Mouse (Mus musculus) MEL (cell line): ENCODE data around the gene Slc12a4. TPM values are rescaled to one million over a fixed set of nuclear protein-coding genes. Genes with fewer than 3 reads are reported as not detected.
A peak's percentile ranks its signal among the peaks of the same experiment; 100 is the strongest.
"Not testable (repeated sequence)": the region's sequence is repeated elsewhere in the genome, so short reads cannot be mapped to it uniquely, and the experiment has no call there.

Experiments
- DNase-seq: peaks from one replicate; pipeline ENCODE4 v3.0.0; 2011; ENCODE audit warnings: low read depth, low spot score
- H3K27ac ChIP-seq: 2 replicates; pipeline ENCODE4 v1.5.1; 2012; ENCODE audit warnings: low read depth, mild to moderate bottlenecking, control low read depth, low read length, moderate library complexity; ENCODE audit not compliant: control insufficient read depth
- H3K27me3 ChIP-seq, 2 experiments: fragments of 150-350 bp in 1 of 2; sonication (generic) in 1 of 2; 2 replicates each; pipeline ENCODE4 v1.6.1; 2012; ENCODE audit warnings: low read length in 2 of 2, mild to moderate bottlenecking in 2 of 2, improper control_type of control experiment in 1 of 2, moderate library complexity in 1 of 2; ENCODE audit not compliant: insufficient read depth in 2 of 2, control insufficient read depth in 1 of 2
- H3K36me3 ChIP-seq, 2 experiments: 2 replicates each; pipeline ENCODE4 v1.6.1; 2012 to 2014; ENCODE audit warnings: low read length in 2 of 2, improper control_type of control experiment in 1 of 2, inconsistent platforms in 1 of 2, mild to moderate bottlenecking in 1 of 2; ENCODE audit not compliant: insufficient read depth in 2 of 2, control insufficient read depth in 1 of 2
- H3K4me1 ChIP-seq, 2 experiments: fragments of 150-350 bp in 1 of 2; sonication (generic) in 1 of 2; 2 replicates each; pipeline ENCODE4 v1.6.1; 2012; ENCODE audit warnings: low read length in 2 of 2, improper control_type of control experiment in 1 of 2, mild to moderate bottlenecking in 1 of 2; ENCODE audit not compliant: insufficient read depth in 2 of 2, control insufficient read depth in 1 of 2
- H3K4me3 ChIP-seq, 2 experiments: fragments of 150-350 bp in 1 of 2; sonication (generic) in 1 of 2; 2 replicates each; pipeline ENCODE4 v1.5.1; 2012; ENCODE audit warnings: low read depth in 2 of 2, low read length in 2 of 2, mild to moderate bottlenecking in 2 of 2, moderate library complexity in 2 of 2, control low read depth in 1 of 2, improper control_type of control experiment in 1 of 2; ENCODE audit not compliant: control insufficient read depth in 1 of 2, insufficient read depth in 1 of 2
- H3K79me2 ChIP-seq: 2 replicates; pipeline ENCODE4 v1.6.1; 2012; ENCODE audit warnings: mild to moderate bottlenecking, low read length, moderate library complexity; ENCODE audit not compliant: control insufficient read depth, poor library complexity, insufficient read depth
- H3K9ac ChIP-seq: 2 replicates; pipeline ENCODE4 v1.6.1; 2012; ENCODE audit warnings: low read depth, mild to moderate bottlenecking, control low read depth, low read length, moderate library complexity; ENCODE audit not compliant: control insufficient read depth, poor library complexity, severe bottlenecking
- H3K9me3 ChIP-seq: fragments of 150-350 bp; sonication (generic); replicated peaks from 2 replicates; pipeline ENCODE4 v1.6.1; 2012; ENCODE audit warnings: mild to moderate bottlenecking, low read length, improper control_type of control experiment, moderate library complexity; ENCODE audit not compliant: insufficient read depth
- CTCF ChIP-seq, 3 experiments: IDR thresholded peaks in 2 of 3; conservative IDR thresholded peaks in 1 of 3; 2 replicates each; pipeline ENCODE4 v1.5.1; 2011 to 2012; ENCODE audit warnings: low read length in 3 of 3, low read depth in 2 of 3, mild to moderate bottlenecking in 2 of 3, improper control_type of control experiment in 1 of 3, inconsistent platforms in 1 of 3, mixed read lengths in 1 of 3, moderate library complexity in 1 of 3; ENCODE audit not compliant: control insufficient read depth in 1 of 3, insufficient read depth in 1 of 3, poor library complexity in 1 of 3, severe bottlenecking in 1 of 3
- GATA1 ChIP-seq: IDR thresholded peaks from 2 replicates; pipeline ENCODE4 v1.6.1; 2011; ENCODE audit warnings: low read depth, low read length, improper control_type of control experiment
- HCFC1 ChIP-seq: IDR thresholded peaks from 2 replicates; pipeline ENCODE4 v1.6.1; 2012; ENCODE audit warnings: low read depth, mild to moderate bottlenecking, inconsistent platforms, low read length, improper control_type of control experiment, moderate library complexity
- MAFK ChIP-seq: IDR thresholded peaks from 2 replicates; pipeline ENCODE4 v1.6.1; 2011; ENCODE audit warnings: low read depth, mild to moderate bottlenecking, low read length, improper control_type of control experiment, borderline replicate concordance
- MAZ ChIP-seq: IDR thresholded peaks from 2 replicates; pipeline ENCODE4 v1.6.1; 2012; ENCODE audit warnings: low read depth, mild to moderate bottlenecking, inconsistent platforms, low read length, improper control_type of control experiment
- MXI1 ChIP-seq: IDR thresholded peaks from 2 replicates; pipeline ENCODE4 v1.6.1; 2011; ENCODE audit warnings: mild to moderate bottlenecking, low read depth, low read length, improper control_type of control experiment
- MYC ChIP-seq: IDR thresholded peaks from 2 replicates; pipeline ENCODE4 v1.6.1; 2011; ENCODE audit warnings: low read depth, mild to moderate bottlenecking, low read length, improper control_type of control experiment, moderate library complexity
- NRF1 ChIP-seq: IDR thresholded peaks from 2 replicates; pipeline ENCODE4 v1.6.1; 2014; ENCODE audit warnings: low read depth, mild to moderate bottlenecking, inconsistent platforms, low read length, improper control_type of control experiment, moderate library complexity; ENCODE audit not compliant: poor library complexity, insufficient read depth, severe bottlenecking
- POLR2AphosphoS5 ChIP-seq: IDR thresholded peaks from 2 replicates; pipeline ENCODE4 v1.6.1; 2012; ENCODE audit warnings: low read depth, borderline replicate concordance, mild to moderate bottlenecking, inconsistent platforms, low read length, moderate library complexity, mixed read lengths
- RAD21 ChIP-seq: IDR thresholded peaks from 2 replicates; pipeline ENCODE4 v1.6.1; 2011; ENCODE audit warnings: mild to moderate bottlenecking, low read depth, low read length, improper control_type of control experiment
- RCOR1 ChIP-seq: IDR thresholded peaks from 2 replicates; pipeline ENCODE4 v1.6.1; 2012; ENCODE audit warnings: low read depth, mild to moderate bottlenecking, inconsistent platforms, low read length, improper control_type of control experiment
- SIN3A ChIP-seq: IDR thresholded peaks from 2 replicates; pipeline ENCODE4 v1.6.1; 2012; ENCODE audit warnings: low read length, improper control_type of control experiment, inconsistent platforms
- SMC3 ChIP-seq: IDR thresholded peaks from 2 replicates; pipeline ENCODE4 v1.6.1; 2011; ENCODE audit warnings: low read depth, low read length, improper control_type of control experiment
- TAL1 ChIP-seq: IDR thresholded peaks from 2 replicates; pipeline ENCODE4 v1.6.1; 2012; ENCODE audit warnings: mild to moderate bottlenecking, inconsistent platforms, low read length, moderate library complexity, mixed read lengths
- ZC3H11A ChIP-seq: IDR thresholded peaks from 2 replicates; pipeline ENCODE4 v1.6.1; 2012; ENCODE audit warnings: low read depth, mild to moderate bottlenecking, inconsistent platforms, low read length, improper control_type of control experiment
- ZKSCAN1 ChIP-seq: IDR thresholded peaks from 2 replicates; pipeline ENCODE4 v1.6.1; 2012; ENCODE audit warnings: low read depth, mild to moderate bottlenecking, inconsistent platforms, low read length, improper control_type of control experiment, moderate library complexity
- ZNF384 ChIP-seq: IDR thresholded peaks from 2 replicates; pipeline ENCODE4 v1.6.1; 2012; ENCODE audit warnings: low read depth, mild to moderate bottlenecking, inconsistent platforms, low read length, improper control_type of control experiment
- polyA plus RNA-seq, 2 experiments: library from polyadenylated mRNA; stranded (reverse) in 1 of 2; unstranded in 1 of 2; fragments of >175 nt in 1 of 2; fragments of >200 nt in 1 of 2; gene quantifications; 2 replicates each; pipeline versions ENCODE4 v1.2.1 to v1.2.4; 2012; ENCODE audit warnings: low replicate concordance in 2 of 2, low read depth in 1 of 2; ENCODE audit not compliant: insufficient read length in 2 of 2, insufficient read depth in 1 of 2, missing spikeins in 1 of 2
- total RNA-seq: library from RNA; depleted of rRNA; stranded (reverse); fragments of 300-350 nt; gene quantifications from 2 replicates; pipeline ENCODE4 v1.2.3, GENCODE M21; 2012

The Slc12a4 gene
- total and polyA plus RNA-seq, 3 experiments: 25.6 to 32.3 TPM; not detected in 1

GRCm38 (mm10) chr8:106007891-106008290 lies 42.0 kb upstream of the Slc12a4 start:
- peak; percentile 34 for TF ChIP-seq SMC3
- TF ChIP-seq RAD21: peak; percentile 6
- TF ChIP-seq CTCF (IDR thresholded peaks at IDR 0.05 in 2 of 3, conservative IDR thresholded peaks at IDR 0.05 in 1 of 3; ENCODE audit: control insufficient read depth in 1 of 3, insufficient read depth in 1 of 3, low read depth in 2 of 3, low read length in 3 of 3, poor library complexity in 1 of 3, severe bottlenecking in 1 of 3): peak in 2 of 3 experiments; percentile 5 to 39; a peak in 2 of 6 replicates
- TF ChIP-seq MYC: 0 out of 2 replicates have a peak, but pooled peaks have one; percentile 32
- TF ChIP-seq, all 39 proteins: peak for 4; not testable (repeated sequence) for 35
- H3K79me2 ChIP-seq: peaks cover 16% of the 10 kb centered on the region
- not testable (repeated sequence) for H3K9me3 ChIP-seq, H3K9ac ChIP-seq, H3K27me3 ChIP-seq, H3K4me3 ChIP-seq, H3K27ac ChIP-seq
- H3K36me3 ChIP-seq: peaks cover 0 to 14% of the 10 kb centered on the region in 2 experiments; a peak in 2 of 4 replicates
- DNase-seq: peak; percentile 41
- peaks cover 0 to 17% of the 10 kb centered on the region in 2 experiments for H3K4me1 ChIP-seq

GRCm38 (mm10) chr8:106007135-106007534 lies 41.2 kb upstream of the Slc12a4 start:
- peaks cover 0 to 17% of the 10 kb centered on the region in 2 experiments; a peak in 3 of 4 replicates for H3K4me1 ChIP-seq
- H3K4me3 ChIP-seq: no peak overlapping the region
- no peak overlapping the region for H3K27ac ChIP-seq
- TF ChIP-seq SIN3A (no peak), MXI1 (no peak), ZKSCAN1 (no peak), RAD21 (no peak), ZNF384 (no peak), MAZ (no peak), GATA1 (no peak), RCOR1 (no peak), MAFK (no peak), SMC3 (no peak), NRF1 (no peak), TAL1 (no peak)
- peak; percentile 16 for DNase-seq
- peaks cover 16% of the 10 kb centered on the region for H3K79me2 ChIP-seq
- no peak overlapping the region for H3K9ac ChIP-seq
- H3K36me3 ChIP-seq: peaks cover 0 to 11% of the 10 kb centered on the region in 2 experiments; a peak in 2 of 4 replicates
- no peaks in the 10 kb centered on the region for H3K27me3 ChIP-seq
- no peaks in the 10 kb centered on the region for H3K9me3 ChIP-seq

- Histone ChIP-seq H3K9me3 (no peaks in the 10 kb centered on the region), H3K9ac (no peak overlapping the region), H3K36me3 (peaks cover 0 to 11% of the 10 kb centered on the region in 2 experiments; a peak in 2 of 4 replicates), H3K27me3 (no peaks in the 10 kb centered on the region), H3K4me3 (no peak overlapping the region), H3K79me2 (peaks cover 16% of the 10 kb centered on the region), H3K4me1 (peaks cover 0 to 17% of the 10 kb centered on the region in 2 experiments; a peak in 3 of 4 replicates), H3K27ac (no peak overlapping the region)
- TF ChIP-seq HCFC1 (no peak), ZC3H11A (peak; percentile 13; the same call in 1 of the 2 replicates), RAD21 (peak; percentile 49), POLR2AphosphoS5 (no peak), SMC3 (peak; percentile 58), CTCF (IDR thresholded peaks at IDR 0.05 in 2 of 3, conservative IDR thresholded peaks at IDR 0.05 in 1 of 3; ENCODE audit: control insufficient read depth in 1 of 3, insufficient read depth in 1 of 3, low read depth in 2 of 3, low read length in 3 of 3, poor library complexity in 1 of 3, severe bottlenecking in 1 of 3) (peak in 1 of 3 experiments; percentile 57; a peak in 3 of 6 replicates)
- peak; percentile 57 for DNase-seq
These were observed 40.5 kb upstream of the Slc12a4 start for GRCm38 (mm10) chr8:106006413-106006812.
